Mouse (Mus musculus): ENCODE data around the gene Map1lc3a. TPM values are rescaled to one million over a fixed set of nuclear protein-coding genes. Genes with fewer than 3 reads are reported as not detected.

Map1lc3a gene
- total RNA-seq, 2 experiments from 2014 or later = 295 to 402 TPM

- intact Hi-C loops (cut with DNase I) = no loop called here
- DNase-seq (ENCODE audit: low spot score in 2 of 2) = no peak
Measured at GRCm38 (mm10) chr2:155280116-155280515, 4.0 kb downstream of the Map1lc3a start.

GRCm38 (mm10) chr2:155283793-155284192, 7.7 kb downstream of the Map1lc3a start:
- DNase-seq (ENCODE audit: low spot score in 2 of 2) = peak in 1 of 2 experiments; percentile 14
- intact Hi-C loops (cut with DNase I) = no loop called here

- no peak for DNase-seq (ENCODE audit: low spot score in 2 of 2)
- intact Hi-C loops (cut with DNase I) = no loop called here
Measured at GRCm38 (mm10) chr2:155284647-155285046, 8.6 kb downstream of the Map1lc3a start.

- no peak for DNase-seq (ENCODE audit: low spot score in 2 of 2)
- intact Hi-C loops (cut with DNase I) = no loop called here
Measured at GRCm38 (mm10) chr2:155285744-155286143, 9.6 kb downstream of the Map1lc3a start.

- no peak for DNase-seq (ENCODE audit: low spot score in 2 of 2)
- intact Hi-C loops (cut with DNase I) = no loop called here
Measured at GRCm38 (mm10) chr2:155287456-155288250, 11.6 kb downstream of the Map1lc3a start.

- intact Hi-C loops (cut with DNase I) = no loop called here
- no peak for DNase-seq (ENCODE audit: low spot score in 2 of 2)
Measured at GRCm38 (mm10) chr2:155290066-155290465, 14.0 kb downstream of the Map1lc3a start.

GRCm38 (mm10) chr2:155293382-155293781, 17.3 kb downstream of the Map1lc3a start:
- DNase-seq (ENCODE audit: low spot score in 2 of 2) = no peak
- intact Hi-C loops (cut with DNase I) = no loop called here

GRCm38 (mm10) chr2:155293946-155294345, 17.8 kb downstream of the Map1lc3a start:
- no peak for DNase-seq (ENCODE audit: low spot score in 2 of 2)
- intact Hi-C loops (cut with DNase I) = no loop called here

- intact Hi-C loops (cut with DNase I) = no loop called here
- DNase-seq (ENCODE audit: low spot score in 2 of 2) = no peak
Measured at GRCm38 (mm10) chr2:155295453-155295852, 19.4 kb downstream of the Map1lc3a start.

GRCm38 (mm10) chr2:155299563-155299962, 23.5 kb downstream of the Map1lc3a start:
- no peak for DNase-seq (ENCODE audit: low spot score in 2 of 2)

GRCm38 (mm10) chr2:155308936-155309592, 33.0 kb downstream of the Map1lc3a start:
- no peak for DNase-seq (ENCODE audit: low spot score in 2 of 2)
- intact Hi-C loops (cut with DNase I) = no loop called here

More at GRCm38 (mm10) chr2:155299563-155299962, 23.5 kb downstream of the Map1lc3a start:
- intact Hi-C loops (cut with DNase I) = no loop called here

- no peak for DNase-seq (ENCODE audit: low spot score in 2 of 2)
- intact Hi-C loops (cut with DNase I) = no loop called here
Measured at GRCm38 (mm10) chr2:155313671-155314070, 37.6 kb downstream of the Map1lc3a start.

GRCm38 (mm10) chr2:155318618-155319017, 42.5 kb downstream of the Map1lc3a start:
- intact Hi-C loops (cut with DNase I) = no loop called here
- DNase-seq (ENCODE audit: low spot score in 2 of 2) = no peak

GRCm38 (mm10) chr2:155320596-155320995, 44.5 kb downstream of the Map1lc3a start:
- no peak for DNase-seq (ENCODE audit: low spot score in 2 of 2)

GRCm38 (mm10) chr2:155326001-155326400, 49.9 kb downstream of the Map1lc3a start:
- intact Hi-C loops (cut with DNase I) = no loop called here
- no peak for DNase-seq (ENCODE audit: low spot score in 2 of 2)

More at GRCm38 (mm10) chr2:155320596-155320995, 44.5 kb downstream of the Map1lc3a start:
- intact Hi-C loops (cut with DNase I) = no loop called here

Other genes starting within 250 kb of the Map1lc3a start
- gene Ahcy, start 201.8 kb upstream of the Map1lc3a start, total RNA-seq (2021) = 10 to 100 TPM; 12.2 to 14.1 TPM
- gene Itch, start 142.8 kb upstream of the Map1lc3a start, total RNA-seq (2021) = 10 to 100 TPM; 48.8 to 55.2 TPM
- 100 to 1,000 TPM; 292 to 339 TPM for gene Dynlrb1, start 39.8 kb upstream of the Map1lc3a start, total RNA-seq (2021)
- 10 to 100 TPM; 25.7 to 30.5 TPM for gene Pigu, start 81.1 kb downstream of the Map1lc3a start, total RNA-seq (2021)
- 100 to 1,000 TPM; 147 to 173 TPM for gene Trp53inp2, start 104.8 kb downstream of the Map1lc3a start, total RNA-seq (2021)
- gene Ncoa6, start 197.6 kb downstream of the Map1lc3a start, total RNA-seq (2021) = 10 to 100 TPM; 60.7 to 71.5 TPM
- gene Acss2, start 241.7 kb downstream of the Map1lc3a start, total RNA-seq (2021) = 10 to 100 TPM; 60.1 to 61.2 TPM
- 100 to 1,000 TPM; 114 to 121 TPM for gene Ggt7, start 241.9 kb downstream of the Map1lc3a start, total RNA-seq (2021)

Measured in left cerebral cortex, postnatal 36 days (tissue).